Mouse (Mus musculus): ENCODE measurements around the gene Commd7.
"Not testable (repeated sequence)": the region's sequence is repeated elsewhere in the genome, so short reads cannot be mapped to it uniquely, and the experiment has no call there.

The Commd7 gene

GRCm38 (mm10) chr2:153631976-153632870 lies at the start of gene Commd7:
TSS of gene Commd7 (minus strand) at chr2:153632781.
- peak; percentile 86 to 93 for DNase-seq (ENCODE audit: low spot score in 2 of 2)

- no peak for DNase-seq (ENCODE audit: low spot score in 2 of 2)
Observed at GRCm38 (mm10) chr2:153679959-153680358, 47.4 kb upstream of the Commd7 start.

GRCm38 (mm10) chr2:153677550-153677949 lies 45.0 kb upstream of the Commd7 start:
- DNase-seq (ENCODE audit: low spot score in 2 of 2) = no peak

GRCm38 (mm10) chr2:153676944-153677343 lies 44.4 kb upstream of the Commd7 start:
- no peak for DNase-seq (ENCODE audit: low spot score in 2 of 2)

GRCm38 (mm10) chr2:153675364-153675763 lies 42.8 kb upstream of the Commd7 start:
- DNase-seq (ENCODE audit: low spot score in 2 of 2) = not testable (repeated sequence)

GRCm38 (mm10) chr2:153672619-153673018 lies 40.0 kb upstream of the Commd7 start:
- DNase-seq (ENCODE audit: low spot score in 2 of 2) = no peak

GRCm38 (mm10) chr2:153670111-153670510 lies 37.5 kb upstream of the Commd7 start:
- DNase-seq (ENCODE audit: low spot score in 2 of 2) = no peak

- DNase-seq (ENCODE audit: low spot score in 2 of 2) = no peak
Observed at GRCm38 (mm10) chr2:153668754-153669376, 36.3 kb upstream of the Commd7 start.

GRCm38 (mm10) chr2:153665401-153665800 lies 32.8 kb upstream of the Commd7 start:
- DNase-seq (ENCODE audit: low spot score in 2 of 2) = no peak

GRCm38 (mm10) chr2:153660616-153661015 lies 28.0 kb upstream of the Commd7 start:
- no peak for DNase-seq (ENCODE audit: low spot score in 2 of 2)

- DNase-seq (ENCODE audit: low spot score in 2 of 2) = not testable (repeated sequence)
Observed at GRCm38 (mm10) chr2:153657659-153658058, 25.1 kb upstream of the Commd7 start.

GRCm38 (mm10) chr2:153651681-153652080 lies 19.1 kb upstream of the Commd7 start:
- DNase-seq (ENCODE audit: low spot score in 2 of 2) = no peak

- DNase-seq (ENCODE audit: low spot score in 2 of 2) = peak in 1 of 2 experiments; percentile 45
Observed at GRCm38 (mm10) chr2:153650014-153650687, 17.6 kb upstream of the Commd7 start.

- peak; percentile 44 to 72 for DNase-seq (ENCODE audit: low spot score in 2 of 2)
Observed at GRCm38 (mm10) chr2:153649298-153650013, 16.9 kb upstream of the Commd7 start, which contains the start of gene Dnmt3b. TSS of gene Dnmt3b (plus strand) at chr2:153649450.

GRCm38 (mm10) chr2:153648773-153649297 lies 16.3 kb upstream of the Commd7 start:
- DNase-seq (ENCODE audit: low spot score in 2 of 2) = no peak

- no peak for DNase-seq (ENCODE audit: low spot score in 2 of 2)
Observed at GRCm38 (mm10) chr2:153642999-153643398, 10.4 kb upstream of the Commd7 start.

- DNase-seq (ENCODE audit: low spot score in 2 of 2) = no peak
Observed at GRCm38 (mm10) chr2:153642496-153642895, 9.9 kb upstream of the Commd7 start.

GRCm38 (mm10) chr2:153638977-153639680 lies 6.5 kb upstream of the Commd7 start:
- DNase-seq (ENCODE audit: low spot score in 2 of 2) = no peak

- DNase-seq (ENCODE audit: low spot score in 2 of 2) = no peak
Observed at GRCm38 (mm10) chr2:153633259-153633658, 678 bp upstream of the Commd7 start.

- no peak for DNase-seq (ENCODE audit: low spot score in 2 of 2)
Observed at GRCm38 (mm10) chr2:153632871-153633226, 268 bp upstream of the Commd7 start.

GRCm38 (mm10) chr2:153630950-153631349 lies 1.6 kb downstream of the Commd7 start:
- no peak for DNase-seq (ENCODE audit: low spot score in 2 of 2)
